Mouse (Mus musculus) heart, adult 2 months (tissue): Measurements from ENCODE around the gene Anxa7. TPM values are rescaled to one million over a fixed set of nuclear protein-coding genes. Genes with fewer than 3 reads are reported as not detected.

Experiments used
- DNase-seq, 2 experiments: peaks; one replicate each; pipeline ENCODE4 v3.0.0; 2021
- H3K27ac ChIP-seq: fragments of 200-600 bp; 2 replicates; pipeline ENCODE4 v1.8.1; 2022
- H3K27me3 ChIP-seq: fragments of 200-500 bp; 2 replicates; pipeline ENCODE4 v1.6.1; 2012; ENCODE audit warnings: mild to moderate bottlenecking, low read length, inconsistent platforms, mixed read lengths; ENCODE audit not compliant: control insufficient read depth, insufficient read depth
- H3K36me3 ChIP-seq: fragments of 200-500 bp; 2 replicates; pipeline ENCODE4 v1.6.1; 2012; ENCODE audit warnings: low read length, inconsistent platforms; ENCODE audit not compliant: control insufficient read depth, insufficient read depth
- H3K4me1 ChIP-seq: fragments of 200-500 bp; 2 replicates; pipeline ENCODE4 v1.6.1; 2011; ENCODE audit warnings: low read length; ENCODE audit not compliant: control insufficient read depth, insufficient read depth
- H3K4me3 ChIP-seq: fragments of 200-600 bp; 2 replicates; pipeline ENCODE4 v1.8.1; 2022
- H3K79me2 ChIP-seq: fragments of 200-500 bp; replicated peaks from 2 replicates; pipeline ENCODE4 v1.6.1; 2012; ENCODE audit warnings: mild to moderate bottlenecking, inconsistent platforms, low read length, moderate library complexity, mixed read lengths; ENCODE audit not compliant: control insufficient read depth, insufficient read depth
- H3K9ac ChIP-seq: fragments of 200-500 bp; 2 replicates; pipeline ENCODE4 v1.6.1; 2012; ENCODE audit warnings: low read depth, mild to moderate bottlenecking, control low read depth, inconsistent platforms, low read length, mixed read lengths
- CTCF ChIP-seq: fragments of 200-600 bp; IDR thresholded peaks from 2 replicates; pipeline ENCODE4 v1.8.1; 2022; ENCODE audit warnings: antibody characterized with exemption, mild to moderate bottlenecking, moderate library complexity
- EP300 ChIP-seq: fragments of 200-500 bp; IDR thresholded peaks from 2 replicates; pipeline ENCODE4 v1.6.1; 2011; ENCODE audit warnings: low read depth, low read length, control low read depth; ENCODE audit not compliant: insufficient read depth
- POLR2A ChIP-seq: fragments of 200-500 bp; IDR thresholded peaks from 2 replicates; pipeline ENCODE4 v1.6.1; 2011; ENCODE audit warnings: mild to moderate bottlenecking, low read depth, low read length, control low read depth; ENCODE audit not compliant: insufficient read depth
- WGBS: fragments of 180-500 bp; shearing (Covaris S2); methylation state at CpG from one replicate; pipeline ENCODE4 v1.1.7; 2018; 5-methylcytosine and 5-hydroxymethylcytosine counted together
- intact Hi-C: fragments of 180-260 bp; cut with DNase I; formaldehyde crosslinking; loops from one replicate; pipeline ENCODE4 v1.15.1; 2025
- polyA plus RNA-seq: library from polyadenylated mRNA; depleted of rRNA; stranded (reverse); fragments of >200 nt; gene quantifications from 2 replicates; pipeline ENCODE4 v1.2.3, GENCODE M21; 2012
- total RNA-seq, 2 experiments: library from RNA; stranded (reverse); gene quantifications; 2 replicates each; pipeline ENCODE4 v1.2.3; 2021

The Anxa7 gene
- total and polyA plus RNA-seq, 3 experiments, result 49.3 to 55.1 (median 55.1) TPM

DNA sequence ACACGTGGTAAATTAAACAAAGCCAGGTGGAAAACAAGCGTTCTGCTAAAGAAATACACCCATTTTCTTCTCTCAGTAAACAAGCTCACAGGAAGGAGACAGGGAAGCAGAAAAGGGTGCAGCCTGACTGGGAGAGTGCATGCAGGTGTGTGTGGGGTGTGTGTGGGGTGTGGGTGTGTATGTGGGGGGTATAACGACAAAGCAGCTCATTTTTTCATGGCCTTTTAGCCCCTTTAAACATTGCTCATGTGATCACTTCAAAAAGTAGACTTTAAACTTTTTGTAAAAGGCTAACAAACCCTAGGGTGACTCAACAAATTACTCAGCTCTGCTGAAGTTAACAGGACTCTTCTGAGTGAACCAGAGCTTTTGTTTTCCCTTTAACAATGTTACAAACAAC is 1.5 kb downstream of the Anxa7 start:
- Histone ChIP-seq H3K9ac (0 out of 2 replicates have a peak overlapping the region, but pooled peaks have one; percentile 18), H3K36me3 (peaks cover 22% of the 10 kb centered on the region), H3K27ac (peak overlapping the region; percentile 91), H3K27me3 (no peaks in the 10 kb centered on the region), H3K4me1 (peaks cover 15% of the 10 kb centered on the region), H3K4me3 (peak overlapping the region; percentile 81), H3K79me2 (0 out of 2 replicates have a peak, but pooled peaks cover 1% of the 10 kb centered on the region)
- TF ChIP-seq POLR2A, result no peak
- TF ChIP-seq CTCF, result no peak
- no peak for TF ChIP-seq EP300
- WGBS, result 34% methylated on average over 3 of the region's 3 CpGs
- intact Hi-C loops, result loop anchor here (2.0 to 5.0 kb wide), 2 partner anchors 24 to 86 kb away; partner anchors contain the start of gene Mrps16
- DNase-seq, result no peak

DNA sequence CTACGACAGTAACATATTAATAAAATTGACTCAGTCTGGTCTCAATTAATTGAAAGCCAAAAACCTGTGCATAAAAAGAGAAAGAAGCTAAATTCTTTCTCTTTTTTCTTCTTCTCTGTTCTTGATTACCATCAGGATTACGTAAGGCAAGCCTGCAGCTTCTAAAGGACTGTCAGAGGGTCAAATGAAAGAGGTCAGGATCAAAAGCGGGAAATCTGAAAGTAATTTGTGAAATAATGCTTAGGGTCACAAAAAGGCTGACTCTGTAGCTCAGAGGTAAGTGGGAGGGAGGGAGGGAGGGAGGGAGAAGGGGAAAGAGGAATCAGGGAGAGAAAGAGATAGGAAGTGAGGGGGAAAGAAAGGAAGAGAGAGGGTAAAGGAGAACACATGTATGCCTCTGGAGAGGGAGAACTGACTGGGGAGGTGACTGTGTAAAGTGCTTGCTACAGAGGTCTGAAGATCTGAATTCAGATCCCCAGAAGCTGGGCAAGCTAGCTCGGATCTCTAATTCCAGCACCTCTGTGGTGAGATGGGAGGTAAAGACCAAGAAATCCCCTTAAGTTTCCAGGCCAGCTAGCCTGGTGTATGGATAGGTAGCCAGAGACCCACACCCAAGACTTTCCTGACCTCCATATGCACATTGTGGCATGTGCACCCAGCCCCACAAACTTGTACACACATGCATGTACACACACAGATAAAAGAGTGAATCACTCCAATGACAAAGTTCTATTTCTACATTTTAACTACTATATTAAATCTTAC is 2.5 kb downstream of the Anxa7 start:
- Histone ChIP-seq H3K27ac (peak overlapping the region; percentile 91; the same call in 1 of the 2 replicates), H3K9ac (0 out of 2 replicates have a peak overlapping the region, but pooled peaks have one; percentile 16), H3K4me1 (peaks cover 15% of the 10 kb centered on the region), H3K27me3 (no peaks in the 10 kb centered on the region), H3K4me3 (no peak overlapping the region), H3K79me2 (0 out of 2 replicates have a peak, but pooled peaks cover 1% of the 10 kb centered on the region), H3K36me3 (peaks cover 22% of the 10 kb centered on the region)
- intact Hi-C loops, result loop anchor here (2.0 to 5.0 kb wide), 2 partner anchors 25 to 85 kb away; partner anchors contain the start of gene Mrps16
- no peak for TF ChIP-seq EP300
- TF ChIP-seq POLR2A, result no peak
- TF ChIP-seq CTCF, result no peak
- 66% methylated on average over 4 of the region's 4 CpGs for WGBS
- DNase-seq, result no peak

- TF ChIP-seq EP300 (no peak), CTCF (no peak), POLR2A (no peak)
- 82% methylated on average over 14 of the region's 14 CpGs for WGBS
- Histone ChIP-seq H3K4me3 (no peak overlapping the region), H3K27ac (no peak overlapping the region), H3K79me2 (no peaks in the 10 kb centered on the region), H3K36me3 (no peaks in the 10 kb centered on the region; the same call in none of the 2 replicates), H3K9ac (no peak overlapping the region), H3K4me1 (no peaks in the 10 kb centered on the region), H3K27me3 (no peaks in the 10 kb centered on the region)
- intact Hi-C loops, result no loop called here
- DNase-seq, result no peak
Measured at GRCm38 (mm10) chr14:20460216-20460615, 19.7 kb downstream of the Anxa7 start.

DNA sequence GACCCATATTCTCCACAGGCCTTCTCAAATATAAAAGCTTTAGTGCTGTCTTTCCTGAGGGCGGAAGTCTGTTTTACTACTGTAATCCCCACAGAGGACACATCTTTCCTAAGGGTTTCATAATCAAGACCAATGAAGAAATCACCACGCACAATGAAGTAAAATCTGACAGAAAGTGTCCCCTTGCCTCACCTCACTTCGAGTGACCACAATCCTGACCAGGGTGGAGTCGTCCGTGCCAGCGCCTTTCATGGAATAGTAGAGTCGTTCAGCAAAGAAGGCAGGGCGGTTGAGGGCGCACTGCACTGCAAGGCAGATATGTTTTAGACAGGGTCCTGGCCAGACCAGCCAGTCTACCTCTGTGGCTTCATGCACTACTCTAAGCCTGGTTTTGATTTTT is 21.6 kb downstream of the Anxa7 start:
- intact Hi-C loops, result no loop called here
- no peaks in the 10 kb centered on the region for H3K79me2 ChIP-seq
- DNase-seq, result no peak
- no peaks in the 10 kb centered on the region; the same call in 1 of the 2 replicates for H3K36me3 ChIP-seq
- no peak overlapping the region for H3K9ac ChIP-seq
- TF ChIP-seq CTCF (no peak), EP300 (no peak), POLR2A (no peak)
- H3K27ac ChIP-seq, result no peak overlapping the region
- H3K4me1 ChIP-seq, result no peaks in the 10 kb centered on the region
- WGBS, result 95% methylated on average over 9 of the region's 9 CpGs
- H3K4me3 ChIP-seq, result no peak overlapping the region
- no peaks in the 10 kb centered on the region for H3K27me3 ChIP-seq

DNA sequence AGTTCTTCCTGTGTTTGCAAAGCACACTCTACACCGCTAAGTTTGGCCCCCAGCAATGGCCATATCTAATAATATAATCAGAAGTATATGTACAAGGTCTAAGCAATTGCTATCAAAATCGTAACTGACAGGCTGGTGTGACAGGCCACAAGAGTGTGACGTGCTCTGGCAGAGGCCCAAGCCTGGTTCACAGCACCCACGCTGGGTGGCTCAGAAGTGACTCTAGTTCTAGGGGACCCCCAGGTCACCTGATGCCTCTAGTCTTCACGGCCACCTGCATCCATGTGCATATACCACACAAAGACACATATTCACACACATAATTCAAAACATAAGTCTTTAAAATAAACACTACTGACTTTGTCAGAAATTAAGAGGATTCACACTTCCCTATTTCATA is 27.0 kb downstream of the Anxa7 start:
- no peak for DNase-seq
- no peaks in the 10 kb centered on the region for H3K36me3 ChIP-seq
- H3K79me2 ChIP-seq, result no peaks in the 10 kb centered on the region
- H3K9ac ChIP-seq, result no peak overlapping the region
- peaks cover 2% of the 10 kb centered on the region for H3K4me1 ChIP-seq
- no peaks in the 10 kb centered on the region for H3K27me3 ChIP-seq
- TF ChIP-seq POLR2A (no peak), EP300 (no peak), CTCF (no peak)
- intact Hi-C loops, result no loop called here
- 94% methylated on average over 5 of the region's 5 CpGs for WGBS
- H3K27ac ChIP-seq, result no peak overlapping the region
- H3K4me3 ChIP-seq, result no peak overlapping the region

DNA sequence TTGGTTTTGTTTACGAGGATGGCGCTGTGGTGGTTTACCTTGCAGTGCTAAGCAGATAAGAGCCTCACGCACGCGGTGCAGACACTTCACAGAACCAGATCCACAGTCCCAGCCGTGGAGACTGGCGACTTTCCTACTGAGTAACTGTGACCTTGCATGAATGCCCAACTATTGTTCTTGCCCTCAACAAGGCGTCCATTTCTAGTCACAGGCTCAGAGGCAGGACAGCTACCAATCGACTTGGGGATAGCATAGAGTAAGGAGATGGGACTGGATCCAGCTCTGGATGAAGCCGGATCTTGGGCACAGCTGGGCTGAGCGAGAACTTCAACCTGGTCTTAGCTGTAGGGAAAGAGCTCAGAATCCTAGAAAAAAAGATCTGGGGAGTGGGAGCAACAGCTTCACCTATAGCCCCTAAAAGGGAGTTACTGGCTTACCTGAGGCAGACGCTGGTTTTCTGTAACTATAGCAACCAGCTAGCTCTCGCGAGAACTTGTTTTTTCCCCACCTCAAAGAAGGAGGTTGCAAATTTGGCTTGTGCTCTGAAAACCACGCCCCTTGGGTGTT is 28.1 kb downstream of the Anxa7 start, which contains the start of gene Cfap70:
Cfap70 (minus strand) TSS at position 462 of the 567 bp plus-strand sequence.
- intact Hi-C loops, result no loop called here
- peak within 1 kb of the TSS; percentile 18; the same call in 1 of the 2 replicates for H3K4me3 ChIP-seq
- no peaks in the 10 kb centered on the region for H3K36me3 ChIP-seq
- H3K79me2 ChIP-seq, result no peaks in the 10 kb centered on the region
- WGBS, result 4% methylated on average over 15 of the region's 15 CpGs
- H3K9ac ChIP-seq, result 0 out of 2 replicates have a peak within 1 kb of the TSS, but pooled peaks have one; percentile 21
- DNase-seq, result peak; percentile 20 to 44
- peaks cover 2% of the 10 kb centered on the region for H3K4me1 ChIP-seq
- no peak for TF ChIP-seq CTCF
- TF ChIP-seq POLR2A, result no peak
- TF ChIP-seq EP300, result no peak
- H3K27me3 ChIP-seq, result no peaks in the 10 kb centered on the region
- no peak within 1 kb of the TSS for H3K27ac ChIP-seq
